24 mouse cellular contexts compared by ENCODE assay signal in the genomic region with DNA sequence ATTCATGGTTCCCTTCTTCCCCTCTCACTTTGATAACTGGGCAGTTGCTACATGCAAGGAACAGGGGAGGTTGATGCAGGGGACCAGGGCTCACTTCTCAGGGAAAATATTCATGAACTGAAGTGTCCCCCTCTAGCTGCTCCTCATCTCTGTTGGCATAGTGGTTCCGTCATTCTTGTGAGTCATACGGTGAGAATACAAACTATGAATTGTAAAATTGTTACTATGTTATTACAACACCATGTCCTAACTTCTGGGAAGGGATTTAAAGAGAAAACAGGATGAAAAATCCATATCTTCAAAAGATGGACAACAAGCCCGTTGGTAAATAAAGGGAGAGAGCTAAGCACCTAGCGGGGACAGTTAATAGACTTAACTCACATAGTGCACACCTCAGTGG. TPM values are rescaled to one million over a fixed set of nuclear protein-coding genes. Genes with fewer than 3 reads are reported as not detected.
DNase-seq lines count a peak whose midpoint lies in the region; ATAC-seq lines count a peak whose summit lies in the region.
"Had no signal": no experiment of that assay in that cellular context is flagged by ENCODE, and none has a peak within 500 bp of the region (broad histone marks: within the 10 kb centered on the region; RNA-seq: fewer than 3 reads in every experiment).

A gene (minus strand): TSS at position 101 of the 400 bp plus-strand sequence.

- H3K9ac ChIP-seq in lung, embryonic 15.5 days = no peak within 1 kb of the TSS
- 0 out of 2 replicates have a peak within 1 kb of the TSS, but pooled peaks have one; percentile 12 for H3K9ac ChIP-seq in liver, embryonic 11.5 days (ENCODE audit: low read depth, low read length)
- H3K9ac ChIP-seq in stomach, embryonic 14.5 days (replicated peaks; ENCODE audit: low read depth, low read length) = no peak within 1 kb of the TSS
- no peak within 1 kb of the TSS for H3K9ac ChIP-seq in midbrain, embryonic 16.5 days (ENCODE audit: low read depth, low read length)
- H3K9ac ChIP-seq: midbrain, embryonic 15.5 days; neural tube, embryonic 15.5 days had no signal

- H3K4me2 ChIP-seq in lung, embryonic 15.5 days = no peak within 1 kb of the TSS
- H3K4me2 ChIP-seq in liver, embryonic 11.5 days = no peak within 1 kb of the TSS
- H3K4me2 ChIP-seq in stomach, embryonic 14.5 days (replicated peaks; ENCODE audit: low read depth, low read length) = no peak within 1 kb of the TSS
- no peak within 1 kb of the TSS for H3K4me2 ChIP-seq in midbrain, embryonic 16.5 days (ENCODE audit: low read length)
- H3K4me2 ChIP-seq: midbrain, embryonic 15.5 days; neural tube, embryonic 15.5 days had no signal

- no peaks in the 10 kb centered on the region for H3K4me1 ChIP-seq in erythroblast, embryonic 14.5 days (ENCODE audit: control insufficient read depth)
- no peaks in the 10 kb centered on the region for H3K4me1 ChIP-seq in lung, embryonic 15.5 days
- no peaks in the 10 kb centered on the region for H3K4me1 ChIP-seq in liver, embryonic 11.5 days (replicated peaks; ENCODE audit: control insufficient read depth, insufficient read depth, low read length)
- no peaks in the 10 kb centered on the region for H3K4me1 ChIP-seq in stomach, embryonic 14.5 days (ENCODE audit: control insufficient read depth, insufficient read depth, low read length)
- no peaks in the 10 kb centered on the region for H3K4me1 ChIP-seq in midbrain, embryonic 16.5 days (ENCODE audit: control insufficient read depth, insufficient read depth, low read length)
- H3K4me1 ChIP-seq: megakaryocyte, embryonic 14.5 days; midbrain, embryonic 15.5 days; neural tube, embryonic 15.5 days had no signal

- H3K4me3 ChIP-seq in erythroblast, embryonic 14.5 days (replicated peaks) = peak within 1 kb of the TSS; percentile 36
- H3K4me3 ChIP-seq in lung, embryonic 15.5 days = no peak within 1 kb of the TSS
- H3K4me3 ChIP-seq in liver, embryonic 11.5 days (ENCODE audit: low read depth, low read length) = peak within 1 kb of the TSS; percentile 37
- H3K4me3 ChIP-seq in stomach, embryonic 14.5 days (ENCODE audit: low read depth, low read length) = no peak within 1 kb of the TSS
- no peak within 1 kb of the TSS for H3K4me3 ChIP-seq in midbrain, embryonic 16.5 days (ENCODE audit: low read depth, low read length)
- H3K4me3 ChIP-seq: heart, adult 2 months; megakaryocyte, embryonic 14.5 days; midbrain, embryonic 15.5 days; neural tube, embryonic 15.5 days had no signal

- no peak for DNase-seq in lung, postnatal 4 days
- DNase-seq in liver, embryonic 11.5 days (ENCODE audit: low spot score) = no peak
- DNase-seq in B cell, adult 2 months = no peak
- DNase-seq: adrenal gland, postnatal 25 days; cerebellum, adult 18-20 months; cerebellum, postnatal 25 days; embryo, embryonic 11 days; gastrocnemius, postnatal 10 days; heart, adult 2 months; kidney, adult 18-20 months; kidney, postnatal 25 days; left cerebral cortex, postnatal 4 days; lung, adult 2 months; right cerebral cortex, postnatal 14 days; thymus, postnatal 36 days had no signal

- no peaks in the 10 kb centered on the region for H3K27me3 ChIP-seq in erythroblast, embryonic 14.5 days (ENCODE audit: control insufficient read depth)
- H3K27me3 ChIP-seq in lung, embryonic 15.5 days = no peaks in the 10 kb centered on the region
- H3K27me3 ChIP-seq in liver, embryonic 11.5 days (replicated peaks; ENCODE audit: control insufficient read depth, insufficient read depth, low read length) = no peaks in the 10 kb centered on the region
- no peaks in the 10 kb centered on the region for H3K27me3 ChIP-seq in stomach, embryonic 14.5 days (ENCODE audit: control insufficient read depth, insufficient read depth, low read length)
- no peaks in the 10 kb centered on the region for H3K27me3 ChIP-seq in midbrain, embryonic 16.5 days (ENCODE audit: control insufficient read depth, insufficient read depth, low read depth, low read length)
- H3K27me3 ChIP-seq: midbrain, embryonic 15.5 days; neural tube, embryonic 15.5 days had no signal

- peak within 1 kb of the TSS; percentile 70 for H3K27ac ChIP-seq in lung, embryonic 15.5 days
- peak within 1 kb of the TSS; percentile 65 for H3K27ac ChIP-seq in liver, embryonic 11.5 days (ENCODE audit: low read depth, low read length)
- peak within 1 kb of the TSS; percentile 59; the same call in 1 of the 2 replicates for H3K27ac ChIP-seq in stomach, embryonic 14.5 days (ENCODE audit: low read length)
- no peak within 1 kb of the TSS for H3K27ac ChIP-seq in midbrain, embryonic 16.5 days (ENCODE audit: low read length)
- H3K27ac ChIP-seq: heart, adult 2 months; midbrain, embryonic 15.5 days; neural tube, embryonic 15.5 days had no signal

- WGBS in lung, embryonic 15.5 days = 81% methylated on average over 4 of the region's 4 CpGs
- 80% methylated on average over 4 of the region's 4 CpGs for WGBS in liver, embryonic 11.5 days
- WGBS in stomach, embryonic 14.5 days = 80% methylated on average over 4 of the region's 4 CpGs
- WGBS in midbrain, embryonic 16.5 days = 86% methylated on average over 4 of the region's 4 CpGs

- no peaks in the 10 kb centered on the region for H3K9me3 ChIP-seq in erythroblast, embryonic 14.5 days (ENCODE audit: control insufficient read depth, low read length)
- H3K9me3 ChIP-seq in lung, embryonic 15.5 days = no peaks in the 10 kb centered on the region
- H3K9me3 ChIP-seq in liver, embryonic 11.5 days (ENCODE audit: control insufficient read depth, low read length) = no peaks in the 10 kb centered on the region
- H3K9me3 ChIP-seq in stomach, embryonic 14.5 days (ENCODE audit: control insufficient read depth, low read depth, low read length) = no peaks in the 10 kb centered on the region
- H3K9me3 ChIP-seq in midbrain, embryonic 16.5 days (replicated peaks; ENCODE audit: control insufficient read depth, low read length, poor library complexity, severe bottlenecking) = no peaks in the 10 kb centered on the region
- H3K9me3 ChIP-seq: megakaryocyte, embryonic 14.5 days; midbrain, embryonic 15.5 days; neural tube, embryonic 15.5 days had no signal

- H3K36me3 ChIP-seq in erythroblast, embryonic 14.5 days (ENCODE audit: control insufficient read depth) = no peaks in the 10 kb centered on the region
- H3K36me3 ChIP-seq in lung, embryonic 15.5 days = no peaks in the 10 kb centered on the region
- no peaks in the 10 kb centered on the region for H3K36me3 ChIP-seq in liver, embryonic 11.5 days (ENCODE audit: control insufficient read depth, insufficient read depth, low read length)
- H3K36me3 ChIP-seq in stomach, embryonic 14.5 days (ENCODE audit: control insufficient read depth, insufficient read depth, low read length) = no peaks in the 10 kb centered on the region
- H3K36me3 ChIP-seq in midbrain, embryonic 16.5 days (ENCODE audit: control insufficient read depth, insufficient read depth, low read length) = no peaks in the 10 kb centered on the region
- H3K36me3 ChIP-seq: midbrain, embryonic 15.5 days; neural tube, embryonic 15.5 days had no signal

- ATAC-seq in erythroblast, adult 5-6 weeks (replicated peaks; ENCODE audit: low FRiP score, poor library complexity, severe bottlenecking) = no peak
- no peak for ATAC-seq in lung, embryonic 15.5 days (ENCODE audit: borderline replicate concordance, extremely low read depth, low FRiP score, low TSS enrichment)
- no peak for ATAC-seq in liver, embryonic 11.5 days (replicated peaks; ENCODE audit: low FRiP score)
- no peak for ATAC-seq in stomach, embryonic 14.5 days (ENCODE audit: insufficient number of reproducible peaks, insufficient read depth, low FRiP score, low read depth)
- no peak for ATAC-seq in midbrain, embryonic 16.5 days
- ATAC-seq: midbrain, embryonic 15.5 days had no signal

RNA-seq across cellular contexts. Expression of the gene that starts here (rescaled TPM):
- 0.06 and 0.10 TPM in 2 replicates for polyA plus RNA-seq in erythroblast, embryonic 14.5 days (2012)
- not detected in 2 replicates for total RNA-seq in erythroblast, adult 5-6 weeks (2015; ENCODE audit: low replicate concordance)
- total RNA-seq in erythroblast, adult 5-6 weeks (2017; ENCODE audit: low replicate concordance) = not detected in 2 replicates
- polyA plus RNA-seq in lung, embryonic 15.5 days (2015; fragmentation: Nextera tagmentation; extraction: Ambion mirVana) = 2.9 and 4.1 TPM in 2 replicates
- 259 and 294 TPM in 2 replicates for polyA plus RNA-seq in liver, embryonic 11.5 days (2014; fragmentation: Nextera tagmentation; extraction: Ambion mirVana)
- polyA plus RNA-seq in stomach, embryonic 14.5 days (2014; fragmentation: Nextera tagmentation; extraction: Ambion mirVana) = 7.0 and 7.7 TPM in 2 replicates
- 2.7 and 3.0 TPM in 2 replicates for polyA plus RNA-seq in midbrain, embryonic 16.5 days (2015; fragmentation: Nextera tagmentation; extraction: Ambion mirVana)
- polyA plus RNA-seq: C2C12 had no signal

Comparison
In these comparisons a context has a peak if more than half of its experiments do, and no peak if none do; other contexts are left out.
1. RNA of the gene that starts here (polyA plus RNA-seq): 259 to 294 TPM in liver, embryonic 11.5 days; 7.0 to 7.7 TPM in stomach, embryonic 14.5 days, 2.9 to 4.1 TPM in lung, embryonic 15.5 days, 2.7 to 3.0 TPM in midbrain, embryonic 16.5 days and 0.06 to 0.10 TPM in erythroblast, embryonic 14.5 days; every median in the first group is over 10 times any median in the second.
2. H3K4me3 ChIP-seq: peak in erythroblast, embryonic 14.5 days (single experiment) and liver, embryonic 11.5 days (single experiment); none in lung, embryonic 15.5 days (single experiment), stomach, embryonic 14.5 days (single experiment) and midbrain, embryonic 16.5 days (single experiment).